Mouse (Mus musculus) heart, postnatal 0 days (tissue): ENCODE measurements around the gene Fasn. TPM values are rescaled to one million over a fixed set of nuclear protein-coding genes. Genes with fewer than 3 reads are reported as not detected.
A peak's percentile ranks its signal among the peaks of the same experiment; 100 is the strongest.

Experiments used
- ATAC-seq: fragments of 200-750 bp; cut with Nextera tagmentation; 2 replicates; pipeline ENCODE4 v1.8.0; 2017; ENCODE audit warnings: low read depth, moderate number of reproducible peaks, moderate library complexity; ENCODE audit not compliant: insufficient read depth
- DNase-seq: peaks from one replicate; pipeline ENCODE4 v3.0.0-alpha.2; 2016; ENCODE audit warnings: low spot score
- H3K27ac ChIP-seq: fragments of 300-500 bp; sonication (generic); 2 replicates; pipeline ENCODE4 v1.5.1; 2014; ENCODE audit warnings: low read depth, mild to moderate bottlenecking
- H3K27me3 ChIP-seq: fragments of 300-500 bp; sonication (generic); 2 replicates; pipeline ENCODE4 v1.6.1; 2014; ENCODE audit warnings: low read length, mixed read lengths; ENCODE audit not compliant: control insufficient read depth, insufficient read depth
- H3K36me3 ChIP-seq: fragments of 300-500 bp; sonication (generic); replicated peaks from 2 replicates; pipeline ENCODE4 v1.6.1; 2014; ENCODE audit warnings: low read length, mixed read lengths; ENCODE audit not compliant: control insufficient read depth, insufficient read depth
- H3K4me1 ChIP-seq: fragments of 300-500 bp; sonication (generic); 2 replicates; pipeline ENCODE4 v1.6.1; 2014; ENCODE audit warnings: antibody characterized with exemption; ENCODE audit not compliant: control insufficient read depth, insufficient read depth
- H3K4me2 ChIP-seq: fragments of 300-500 bp; sonication (generic); 2 replicates; pipeline ENCODE4 v1.6.1; 2014; ENCODE audit warnings: low read depth, mild to moderate bottlenecking, low read length, moderate library complexity
- H3K4me3 ChIP-seq: fragments of 300-500 bp; sonication (generic); 2 replicates; pipeline ENCODE4 v1.5.1; 2014; ENCODE audit warnings: low read depth, low read length
- H3K9ac ChIP-seq: fragments of 300-500 bp; sonication (generic); replicated peaks from 2 replicates; pipeline ENCODE4 v1.6.1; 2014; ENCODE audit warnings: low read depth, low read length, mixed read lengths
- H3K9me3 ChIP-seq: fragments of 300-500 bp; sonication (generic); replicated peaks from 2 replicates; pipeline ENCODE4 v1.6.1; 2016; ENCODE audit warnings: low read length; ENCODE audit not compliant: control insufficient read depth
- CTCF ChIP-seq: IDR thresholded peaks from 2 replicates; pipeline ENCODE4 v1.5.1; 2016; ENCODE audit warnings: antibody characterized with exemption, control low read depth, low read depth
- EP300 ChIP-seq: IDR thresholded peaks from 2 replicates; pipeline ENCODE4 v1.6.1; 2016; ENCODE audit warnings: antibody characterized with exemption, low read depth
- WGBS: fragments of 180-500 bp; shearing (Covaris S2); extraction: QIAGEN DNeasy Blood & Tissue Kit; methylation state at CpG from one replicate; pipeline ENCODE4 v1.1.7; 2014; 5-methylcytosine and 5-hydroxymethylcytosine counted together
- polyA plus RNA-seq: library from polyadenylated mRNA; unstranded; fragments of >200 nt; fragmentation: Nextera tagmentation; extraction: Ambion mirVana; gene quantifications from 2 replicates; pipeline ENCODE4 v1.2.1, GENCODE M21; 2015
- total RNA-seq: library from RNA; depleted of rRNA; stranded (reverse); fragments of >200 nt; gene quantifications from 2 replicates; pipeline ENCODE4 v1.2.3, GENCODE M21; 2014; ENCODE audit warnings: low replicate concordance

The Fasn gene
- total and polyA plus RNA-seq, 2 experiments from 2014 or later = 14.1 to 90.4 TPM

DNA sequence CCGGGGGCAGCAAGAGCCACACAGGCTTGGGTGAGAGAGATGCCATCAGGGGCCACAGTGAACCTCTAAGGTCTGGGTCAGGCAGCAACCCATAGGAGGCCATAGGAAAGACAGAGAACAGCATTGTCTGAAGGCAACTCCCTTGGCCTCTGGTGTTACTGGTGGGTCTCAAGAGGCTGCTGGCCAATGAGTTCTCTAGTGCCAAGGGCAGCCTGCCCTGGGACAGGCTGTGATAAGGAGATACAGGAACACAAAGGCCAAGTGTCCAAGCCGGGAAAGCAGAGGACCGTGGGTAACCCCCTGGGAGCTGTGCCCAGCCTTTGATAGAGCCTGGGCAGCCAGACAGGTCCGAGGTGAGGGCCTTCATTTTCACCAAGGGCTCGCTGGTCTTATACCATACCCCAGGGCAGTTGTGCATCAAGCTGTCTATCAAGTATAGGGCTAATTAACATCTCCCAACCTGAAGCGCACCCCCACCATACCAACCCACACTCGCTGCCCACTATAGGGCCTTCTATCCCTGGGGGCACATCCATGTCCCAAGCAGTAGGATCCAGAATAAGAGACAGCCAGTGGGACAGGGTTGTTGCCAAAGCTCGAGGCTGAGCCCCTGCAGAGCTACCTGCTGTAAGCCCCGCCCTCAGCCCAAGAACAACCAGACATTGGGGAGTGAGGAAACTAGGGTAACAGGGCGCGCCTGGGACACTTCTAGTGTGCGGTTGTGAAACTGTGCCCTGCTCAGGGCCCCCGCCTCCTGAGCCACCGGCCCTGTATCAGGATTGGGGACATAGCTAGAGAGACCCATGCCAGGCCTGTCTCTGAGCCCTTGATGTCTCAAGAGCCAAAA is 3.0 kb downstream of the Fasn start:
- no peak overlapping the region for H3K9ac ChIP-seq
- DNase-seq (peak; percentile 29), ATAC-seq (peak; percentile 7; the same call in 1 of the 2 replicates)
- H3K4me2 ChIP-seq = peak overlapping the region; percentile 22
- peaks cover 38% of the 10 kb centered on the region for H3K4me1 ChIP-seq
- peaks cover 42% of the 10 kb centered on the region for H3K36me3 ChIP-seq
- TF ChIP-seq EP300 (no peak), CTCF (no peak)
- peak overlapping the region; percentile 71 for H3K27ac ChIP-seq
- 58% methylated on average over 14 of the region's 14 CpGs for WGBS
- no peaks in the 10 kb centered on the region for H3K27me3 ChIP-seq
- no peaks in the 10 kb centered on the region for H3K9me3 ChIP-seq
- H3K4me3 ChIP-seq = no peak overlapping the region

DNA sequence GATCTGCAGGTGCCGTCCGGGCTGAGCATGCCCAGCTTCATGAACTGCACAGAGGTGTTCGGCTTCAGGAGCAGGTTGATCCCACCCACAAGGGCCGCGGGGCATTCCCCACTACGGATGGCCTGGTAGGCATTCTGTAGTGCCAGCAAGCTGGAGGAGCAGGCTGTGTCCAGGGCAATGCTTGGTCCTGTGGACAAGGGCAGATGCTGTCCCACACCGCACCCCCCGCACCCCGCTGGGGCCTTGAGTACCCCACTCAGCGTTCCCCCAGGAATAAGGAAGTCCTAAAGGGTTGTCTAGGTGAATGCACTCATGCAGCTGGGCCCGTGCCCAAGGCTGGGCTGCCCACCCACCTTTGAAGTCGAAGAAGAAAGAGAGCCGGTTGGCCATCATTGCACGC is 3.8 kb downstream of the Fasn start:
- Histone ChIP-seq H3K27ac (peak overlapping the region; percentile 71), H3K4me3 (no peak overlapping the region), H3K4me1 (peaks cover 35% of the 10 kb centered on the region), H3K36me3 (peaks cover 50% of the 10 kb centered on the region), H3K27me3 (no peaks in the 10 kb centered on the region), H3K9me3 (no peaks in the 10 kb centered on the region), H3K4me2 (no peak overlapping the region), H3K9ac (no peak overlapping the region)
- DNase-seq (no peak), ATAC-seq (no peak)
- no peak for TF ChIP-seq EP300
- no peak for TF ChIP-seq CTCF
- 94% methylated on average over 14 of the region's 14 CpGs for WGBS

DNA sequence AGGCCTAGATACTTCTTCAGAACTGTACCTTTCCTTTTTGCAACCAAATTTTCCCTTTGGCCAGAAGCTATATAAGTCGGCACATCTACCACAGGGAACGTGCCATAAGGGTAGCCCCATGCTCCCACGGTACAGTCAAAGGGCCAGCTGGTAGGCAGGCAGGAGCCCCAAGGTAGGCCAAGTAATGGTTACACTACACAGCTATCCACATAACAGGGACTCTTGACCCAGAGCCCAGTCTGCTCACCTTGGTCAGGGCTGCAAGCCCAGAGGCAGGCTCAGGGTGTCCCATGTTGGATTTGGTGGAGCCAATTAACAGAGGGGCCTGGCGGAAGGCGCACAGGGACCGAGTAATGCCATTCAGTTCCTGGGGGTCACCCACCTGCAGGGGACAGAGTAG is 4.8 kb downstream of the Fasn start:
- Histone ChIP-seq H3K4me3 (no peak overlapping the region), H3K9ac (no peak overlapping the region), H3K4me1 (peaks cover 27% of the 10 kb centered on the region), H3K27ac (no peak overlapping the region), H3K9me3 (no peaks in the 10 kb centered on the region), H3K27me3 (no peaks in the 10 kb centered on the region), H3K36me3 (peaks cover 60% of the 10 kb centered on the region), H3K4me2 (no peak overlapping the region)
- ATAC-seq (no peak), DNase-seq (no peak)
- TF ChIP-seq EP300 (no peak), CTCF (no peak)
- 93% methylated on average over 6 of the region's 6 CpGs for WGBS

DNA sequence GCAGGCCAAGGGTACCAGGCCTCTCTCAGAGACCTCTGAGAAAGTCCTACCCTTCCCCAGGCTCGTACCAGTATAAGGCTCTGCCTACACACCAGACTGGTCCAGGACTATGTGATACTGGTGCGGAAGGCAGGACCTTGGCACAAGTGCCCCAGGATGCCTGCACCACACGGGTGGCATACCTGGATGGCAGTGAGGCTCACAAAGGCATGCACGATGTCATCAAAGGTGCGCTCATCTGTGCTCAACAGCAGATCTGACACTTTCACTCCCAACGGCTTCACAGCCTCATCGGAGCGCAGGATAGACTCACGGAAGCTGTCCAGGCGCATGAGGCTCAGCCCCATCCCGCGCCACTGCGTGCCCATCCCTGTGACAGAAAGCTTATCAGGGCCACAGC is 6.1 kb downstream of the Fasn start:
- H3K9ac ChIP-seq = no peak overlapping the region
- 89% methylated on average over 13 of the region's 13 CpGs for WGBS
- no peak for ATAC-seq
- no peak overlapping the region for H3K27ac ChIP-seq
- no peak overlapping the region for H3K4me3 ChIP-seq
- no peak overlapping the region for H3K4me2 ChIP-seq
- peaks cover 73% of the 10 kb centered on the region for H3K36me3 ChIP-seq
- DNase-seq = no peak
- TF ChIP-seq CTCF (no peak), EP300 (no peak)
- H3K4me1 ChIP-seq = peaks cover 27% of the 10 kb centered on the region
- H3K27me3 ChIP-seq = no peaks in the 10 kb centered on the region
- H3K9me3 ChIP-seq = no peaks in the 10 kb centered on the region

DNA sequence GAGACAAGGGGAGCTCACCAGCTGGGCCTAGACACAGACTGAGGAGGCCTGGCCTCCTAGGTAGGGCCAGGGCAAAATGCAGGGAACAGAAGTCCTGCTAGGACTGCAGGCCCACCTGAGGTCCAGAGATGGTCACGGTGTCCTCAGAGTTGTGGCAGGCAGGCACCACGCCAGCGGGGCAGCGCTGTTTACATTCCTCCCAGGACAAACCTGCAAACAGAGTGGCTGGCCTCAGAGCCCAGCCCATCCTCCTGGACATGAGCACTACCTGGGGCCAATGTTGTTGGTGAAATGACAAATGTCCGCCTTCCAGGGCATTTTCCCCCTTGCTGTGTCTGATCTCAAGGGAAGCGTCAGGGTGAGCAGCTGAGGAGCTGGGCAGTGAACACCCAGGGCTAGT is 7.0 kb downstream of the Fasn start:
- WGBS = 96% methylated on average over 6 of the region's 6 CpGs

DNA sequence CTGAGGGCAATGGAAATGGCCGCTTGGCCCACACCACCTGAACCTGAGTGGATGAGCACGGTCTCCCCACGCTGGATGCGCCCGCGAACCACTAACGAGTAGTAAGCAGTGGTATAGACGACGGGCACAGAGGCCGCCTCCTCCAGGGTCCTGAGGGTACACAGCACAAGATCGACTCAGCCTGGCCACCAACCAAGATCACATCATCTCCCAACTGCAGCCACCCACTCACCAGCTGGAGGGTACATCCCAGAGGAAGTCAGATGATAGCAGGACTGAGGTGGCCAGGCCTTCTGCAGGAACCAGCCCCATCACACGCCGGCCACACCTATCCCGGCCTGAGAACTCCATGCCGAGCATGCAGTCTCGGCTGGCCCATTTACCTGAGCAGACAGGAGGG is 12.3 kb downstream of the Fasn start:
- Histone ChIP-seq H3K9me3 (no peaks in the 10 kb centered on the region), H3K4me2 (no peak overlapping the region), H3K4me3 (no peak overlapping the region), H3K4me1 (no peaks in the 10 kb centered on the region), H3K27ac (no peak overlapping the region), H3K27me3 (no peaks in the 10 kb centered on the region), H3K9ac (no peak overlapping the region), H3K36me3 (peaks cover 100% of the 10 kb centered on the region)
- no peak for TF ChIP-seq EP300
- no peak for TF ChIP-seq CTCF
- no peak for ATAC-seq
- no peak for DNase-seq
- 94% methylated on average over 16 of the region's 16 CpGs for WGBS

More for the DNA sequence above, 7.0 kb downstream of the Fasn start:
- TF ChIP-seq CTCF (no peak), EP300 (no peak)
- no peak for DNase-seq
- ATAC-seq = no peak
- Histone ChIP-seq H3K9ac (no peak overlapping the region), H3K9me3 (no peaks in the 10 kb centered on the region), H3K27me3 (no peaks in the 10 kb centered on the region), H3K4me3 (no peak overlapping the region), H3K27ac (no peak overlapping the region), H3K4me2 (no peak overlapping the region), H3K4me1 (peaks cover 18% of the 10 kb centered on the region), H3K36me3 (peaks cover 82% of the 10 kb centered on the region)
